Mouse (Mus musculus): ENCODE measurements around the gene Slbp. TPM values are rescaled to one million over a fixed set of nuclear protein-coding genes. Genes with fewer than 3 reads are reported as not detected.

The Slbp gene
- polyA plus RNA-seq, 1 experiment, result 87.4 TPM

- Histone ChIP-seq H3K4me1 (replicated peaks; ENCODE audit: control insufficient read depth, insufficient read depth, low read length) (peaks cover 9% of the 10 kb centered on the region), H3K36me3 (ENCODE audit: control insufficient read depth, insufficient read depth, low read length) (peaks cover 6% of the 10 kb centered on the region), H3K27me3 (ENCODE audit: control insufficient read depth, insufficient read depth, low read length) (no peaks in the 10 kb centered on the region), H3K27ac (ENCODE audit: control insufficient read depth, insufficient read depth, low read length) (no peak overlapping the region), H3K4me3 (ENCODE audit: control insufficient read depth, insufficient read depth, low read length) (peak overlapping the region; percentile 7)
- 11% methylated on average over 9 of the region's 9 CpGs for WGBS
- TF ChIP-seq CTCF (IDR thresholded peaks at IDR 0.05; ENCODE audit: borderline replicate concordance, control insufficient read depth, extremely low read depth, insufficient read depth, low read length, poor library complexity), result no peak
- no peak for TF ChIP-seq POLR2A (IDR thresholded peaks at IDR 0.05; ENCODE audit: control insufficient read depth, extremely low read depth, insufficient read depth, low read length, poor library complexity)
- DNase-seq, result no peak
These were observed 404 bp upstream of the Slbp start for GRCm38 (mm10) chr5:33652783-33653173.

DNA sequence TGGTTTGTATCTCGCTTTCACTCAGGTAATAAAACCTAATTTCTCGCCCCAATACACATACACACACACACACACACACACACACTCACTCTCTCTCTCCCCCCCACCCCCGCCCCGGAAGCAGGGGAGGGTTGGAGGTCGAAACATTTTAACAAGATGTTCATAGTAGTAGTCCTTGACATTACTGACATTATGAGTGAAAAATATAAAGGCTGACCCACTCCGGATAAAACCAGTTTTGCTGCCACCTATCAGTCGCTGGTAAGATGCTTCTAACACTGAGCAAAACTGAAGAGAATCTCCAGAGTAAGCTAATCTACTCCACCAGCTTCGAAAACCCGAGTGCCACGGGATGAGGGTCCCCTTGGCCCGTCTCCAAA, 843 bp downstream of the Slbp start:
- 0% methylated on average over 11 of the region's 11 CpGs for WGBS
- Histone ChIP-seq H3K4me1 (replicated peaks; ENCODE audit: control insufficient read depth, insufficient read depth, low read length) (peaks cover 3% of the 10 kb centered on the region), H3K4me3 (ENCODE audit: control insufficient read depth, insufficient read depth, low read length) (peak overlapping the region; percentile 90), H3K36me3 (ENCODE audit: control insufficient read depth, insufficient read depth, low read length) (peaks cover 17% of the 10 kb centered on the region), H3K27me3 (ENCODE audit: control insufficient read depth, insufficient read depth, low read length) (no peaks in the 10 kb centered on the region), H3K27ac (ENCODE audit: control insufficient read depth, insufficient read depth, low read length) (peak overlapping the region; percentile 44)
- no peak for DNase-seq
- TF ChIP-seq POLR2A (IDR thresholded peaks at IDR 0.05; ENCODE audit: control insufficient read depth, extremely low read depth, insufficient read depth, low read length, poor library complexity) (no peak), CTCF (IDR thresholded peaks at IDR 0.05; ENCODE audit: borderline replicate concordance, control insufficient read depth, extremely low read depth, insufficient read depth, low read length, poor library complexity) (no peak)

- Histone ChIP-seq H3K27ac (ENCODE audit: control insufficient read depth, insufficient read depth, low read length) (no peak overlapping the region), H3K4me3 (ENCODE audit: control insufficient read depth, insufficient read depth, low read length) (no peak overlapping the region; the same call in 1 of the 2 replicates), H3K36me3 (ENCODE audit: control insufficient read depth, insufficient read depth, low read length) (peaks cover 22% of the 10 kb centered on the region), H3K4me1 (replicated peaks; ENCODE audit: control insufficient read depth, insufficient read depth, low read length) (peaks cover 3% of the 10 kb centered on the region), H3K27me3 (ENCODE audit: control insufficient read depth, insufficient read depth, low read length) (no peaks in the 10 kb centered on the region)
- no peak for DNase-seq
- no peak for TF ChIP-seq CTCF (IDR thresholded peaks at IDR 0.05; ENCODE audit: borderline replicate concordance, control insufficient read depth, extremely low read depth, insufficient read depth, low read length, poor library complexity)
- TF ChIP-seq POLR2A (IDR thresholded peaks at IDR 0.05; ENCODE audit: control insufficient read depth, extremely low read depth, insufficient read depth, low read length, poor library complexity), result no peak
- WGBS, result 18% methylated on average over 2 of the region's 2 CpGs
These were observed 1.4 kb downstream of the Slbp start for GRCm38 (mm10) chr5:33651017-33651416.

DNA sequence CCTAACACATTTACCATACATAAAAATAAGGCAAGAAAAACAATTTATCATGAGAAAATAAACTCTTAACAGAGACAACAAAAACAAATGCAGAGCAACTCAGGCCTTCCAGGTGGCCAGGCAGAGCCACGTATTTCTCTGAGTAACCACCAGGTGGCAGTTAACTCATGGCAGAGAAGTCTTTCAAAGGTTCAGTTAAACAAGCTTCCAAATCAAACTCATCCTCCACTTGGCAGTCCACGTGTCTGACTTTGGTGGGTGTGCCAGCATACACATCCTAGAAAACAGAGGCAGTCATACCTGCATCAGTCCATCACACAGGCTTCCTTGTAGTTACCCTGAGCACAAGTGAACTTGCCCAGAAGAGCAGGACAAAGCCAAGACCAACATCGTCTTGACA, 11.7 kb downstream of the Slbp start:
- Histone ChIP-seq H3K27me3 (ENCODE audit: control insufficient read depth, insufficient read depth, low read length) (no peaks in the 10 kb centered on the region), H3K4me3 (ENCODE audit: control insufficient read depth, insufficient read depth, low read length) (no peak overlapping the region), H3K4me1 (replicated peaks; ENCODE audit: control insufficient read depth, insufficient read depth, low read length) (no peaks in the 10 kb centered on the region), H3K36me3 (ENCODE audit: control insufficient read depth, insufficient read depth, low read length) (peaks cover 58% of the 10 kb centered on the region), H3K27ac (ENCODE audit: control insufficient read depth, insufficient read depth, low read length) (no peak overlapping the region)
- DNase-seq, result peak; percentile 53
- TF ChIP-seq POLR2A (IDR thresholded peaks at IDR 0.05; ENCODE audit: control insufficient read depth, extremely low read depth, insufficient read depth, low read length, poor library complexity) (no peak), CTCF (IDR thresholded peaks at IDR 0.05; ENCODE audit: borderline replicate concordance, control insufficient read depth, extremely low read depth, insufficient read depth, low read length, poor library complexity) (no peak)
- 44% methylated on average over 3 of the region's 3 CpGs for WGBS

GRCm38 (mm10) chr5:33638826-33639225, 13.5 kb downstream of the Slbp start:
- no peaks in the 10 kb centered on the region for H3K4me1 ChIP-seq (replicated peaks; ENCODE audit: control insufficient read depth, insufficient read depth, low read length)
- H3K27me3 ChIP-seq (ENCODE audit: control insufficient read depth, insufficient read depth, low read length), result no peaks in the 10 kb centered on the region
- DNase-seq, result no peak
- H3K4me3 ChIP-seq (ENCODE audit: control insufficient read depth, insufficient read depth, low read length), result no peak overlapping the region
- TF ChIP-seq POLR2A (IDR thresholded peaks at IDR 0.05; ENCODE audit: control insufficient read depth, extremely low read depth, insufficient read depth, low read length, poor library complexity), result no peak
- TF ChIP-seq CTCF (IDR thresholded peaks at IDR 0.05; ENCODE audit: borderline replicate concordance, control insufficient read depth, extremely low read depth, insufficient read depth, low read length, poor library complexity), result no peak
- WGBS, result 90% methylated on average over 4 of the region's 4 CpGs
- no peak overlapping the region for H3K27ac ChIP-seq (ENCODE audit: control insufficient read depth, insufficient read depth, low read length)
- peaks cover 43% of the 10 kb centered on the region for H3K36me3 ChIP-seq (ENCODE audit: control insufficient read depth, insufficient read depth, low read length)

DNA sequence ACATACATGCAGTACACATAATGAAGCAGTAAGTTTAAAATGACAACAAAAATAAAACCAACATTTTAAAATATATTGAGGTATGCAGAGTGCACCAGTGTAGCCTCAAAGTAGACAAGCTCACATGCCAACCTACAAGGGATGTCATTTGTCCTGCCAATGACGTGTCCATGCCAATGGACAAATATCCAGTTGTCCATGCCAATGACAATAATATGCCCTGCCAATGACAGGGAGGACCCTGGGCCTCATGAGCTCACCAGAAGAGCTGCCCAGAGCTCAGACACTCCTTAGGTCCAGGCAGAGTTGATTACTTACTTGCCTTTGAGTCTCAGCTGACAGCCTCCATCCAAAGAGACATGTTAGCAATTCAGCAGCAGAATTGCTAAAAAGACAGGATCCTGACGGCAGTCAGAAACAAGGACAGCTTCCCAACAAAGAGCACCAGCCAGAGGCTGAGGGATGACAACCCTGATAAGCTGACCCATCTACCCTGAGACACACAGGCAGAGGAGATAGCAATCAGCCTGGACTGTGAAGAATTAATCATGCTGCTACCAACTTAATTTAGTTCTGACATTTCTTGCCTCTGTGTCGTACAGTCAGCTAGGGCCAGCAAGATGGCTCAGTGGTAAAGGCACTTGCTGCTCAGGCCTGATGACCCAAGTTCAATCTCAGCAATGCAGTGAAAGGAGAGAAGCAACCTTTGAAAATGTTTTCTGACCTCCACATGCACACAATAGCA, 14.6 kb downstream of the Slbp start:
- Histone ChIP-seq H3K27me3 (ENCODE audit: control insufficient read depth, insufficient read depth, low read length) (no peaks in the 10 kb centered on the region), H3K36me3 (ENCODE audit: control insufficient read depth, insufficient read depth, low read length) (peaks cover 33% of the 10 kb centered on the region), H3K4me1 (replicated peaks; ENCODE audit: control insufficient read depth, insufficient read depth, low read length) (no peaks in the 10 kb centered on the region), H3K4me3 (ENCODE audit: control insufficient read depth, insufficient read depth, low read length) (no peak overlapping the region), H3K27ac (ENCODE audit: control insufficient read depth, insufficient read depth, low read length) (no peak overlapping the region)
- WGBS, result 96% methylated on average over 3 of the region's 3 CpGs
- no peak for DNase-seq
- TF ChIP-seq POLR2A (IDR thresholded peaks at IDR 0.05; ENCODE audit: control insufficient read depth, extremely low read depth, insufficient read depth, low read length, poor library complexity) (no peak), CTCF (IDR thresholded peaks at IDR 0.05; ENCODE audit: borderline replicate concordance, control insufficient read depth, extremely low read depth, insufficient read depth, low read length, poor library complexity) (no peak)
